Comparison of ENCODE assay signal across 30 mouse cellular contexts in the genomic region with DNA sequence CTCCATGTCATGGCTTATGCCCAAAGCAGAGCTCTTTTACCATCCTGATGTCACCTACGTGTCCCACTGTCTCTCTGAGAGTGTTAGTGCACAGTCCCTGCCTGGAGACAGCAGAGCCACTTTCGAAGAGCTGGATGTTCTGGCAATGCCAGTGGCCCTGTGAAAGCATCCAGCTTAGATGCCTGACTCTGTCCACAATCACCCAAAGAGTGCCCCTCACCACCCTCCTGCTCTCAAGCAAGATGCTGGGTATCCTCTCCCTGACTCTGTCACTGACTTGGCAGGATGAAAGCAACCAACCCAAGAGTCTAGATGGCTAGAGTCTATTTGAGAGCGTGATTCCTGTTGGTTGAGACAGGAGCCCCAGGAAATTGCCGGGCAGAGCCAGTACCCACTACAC. TPM values are rescaled to one million over a fixed set of nuclear protein-coding genes. Genes with fewer than 3 reads are reported as not detected.
A peak's percentile ranks its signal among the peaks of the same experiment; 100 is the strongest.
DNase-seq lines count a peak whose midpoint lies in the region; ATAC-seq and TF ChIP-seq lines count a peak whose summit lies in the region.
"Not testable (repeated sequence)": the region's sequence is repeated elsewhere in the genome, so short reads cannot be mapped to it uniquely, and the experiment has no call there.
"Had no signal": no experiment of that assay in that cellular context is flagged by ENCODE, and none has a peak within 500 bp of the region (broad histone marks: within the 10 kb centered on the region; RNA-seq: fewer than 3 reads in every experiment).

No protein-coding gene starts in this region.

- DNase-seq in embryonic facial prominence, embryonic 11.5 days (ENCODE audit: low spot score); hindbrain, postnatal 0 days (ENCODE audit: low spot score); midbrain, embryonic 14.5 days; stomach, postnatal 0 days (ENCODE audit: low spot score): not testable (repeated sequence)

- ATAC-seq in embryonic facial prominence, embryonic 11.5 days (replicated peaks; ENCODE audit: insufficient number of reproducible peaks, low FRiP score, low TSS enrichment, low read depth): 0 out of 2 replicates have a peak, but pooled peaks have one; percentile 2
- ATAC-seq in granulocyte monocyte progenitor cell, adult 5-6 weeks (replicated peaks; ENCODE audit: poor library complexity, severe bottlenecking): 0 out of 2 replicates have a peak, but pooled peaks have one; percentile 4
- ATAC-seq in heart, embryonic 12.5 days (ENCODE audit: insufficient number of reproducible peaks, low FRiP score): peak; percentile 40; the same call in 1 of the 2 replicates
- peak; percentile 24; the same call in 1 of the 2 replicates for ATAC-seq in hindbrain, embryonic 12.5 days (ENCODE audit: low FRiP score)
- ATAC-seq in hindbrain, postnatal 0 days: peak; percentile 3; the same call in 1 of the 2 replicates
- 0 out of 2 replicates have a peak, but pooled peaks have one; percentile 11 for ATAC-seq in liver, embryonic 12.5 days
- peak; percentile 21; the same call in 1 of the 2 replicates for ATAC-seq in midbrain, embryonic 14.5 days (ENCODE audit: low FRiP score, low TSS enrichment)
- peak; percentile 24; the same call in 1 of the 2 replicates for ATAC-seq in stomach, postnatal 0 days (ENCODE audit: low FRiP score, low TSS enrichment)

- not testable (repeated sequence) for TF ChIP-seq EP300 in stomach, postnatal 0 days (optimal IDR thresholded peaks at IDR 0.05)

- 76% methylated on average over 3 of the region's 4 CpGs for WGBS in embryonic facial prominence, embryonic 11.5 days
- 69% methylated on average over 4 of the region's 4 CpGs for WGBS in heart, embryonic 12.5 days
- WGBS in hindbrain, embryonic 12.5 days: 85% methylated on average over 4 of the region's 4 CpGs
- WGBS in hindbrain, postnatal 0 days: 65% methylated on average over 3 of the region's 4 CpGs
- WGBS in liver, embryonic 12.5 days (ENCODE audit: insufficient replicate concordance): 65% methylated on average over 4 of the region's 4 CpGs
- 70% methylated on average over 3 of the region's 4 CpGs for WGBS in midbrain, embryonic 14.5 days
- 70% methylated on average over 3 of the region's 4 CpGs for WGBS in stomach, postnatal 0 days

- not testable (repeated sequence) for H3K9ac ChIP-seq in embryonic facial prominence, embryonic 11.5 days (replicated peaks; ENCODE audit: low read length); heart, embryonic 12.5 days; hindbrain, embryonic 12.5 days; hindbrain, postnatal 0 days (replicated peaks; ENCODE audit: low read length); liver, embryonic 12.5 days; midbrain, embryonic 14.5 days (replicated peaks; ENCODE audit: low read length); stomach, postnatal 0 days (ENCODE audit: low read length)

- TF ChIP-seq CTCF in hindbrain, postnatal 0 days (IDR thresholded peaks at IDR 0.05; ENCODE audit: low read depth); stomach, postnatal 0 days (IDR thresholded peaks at IDR 0.05; ENCODE audit: low read depth): not testable (repeated sequence)

- H3K36me3 ChIP-seq in embryonic facial prominence, embryonic 11.5 days (replicated peaks; ENCODE audit: control insufficient read depth, insufficient read depth, low read depth, low read length); heart, embryonic 12.5 days; hindbrain, embryonic 12.5 days; hindbrain, postnatal 0 days (ENCODE audit: insufficient read depth, low read length); liver, embryonic 12.5 days; midbrain, embryonic 14.5 days (ENCODE audit: control insufficient read depth, insufficient read depth, low read length); stomach, postnatal 0 days (ENCODE audit: control insufficient read depth, insufficient read depth, low read length): not testable (repeated sequence)

- not testable (repeated sequence) for H3K27me3 ChIP-seq in embryonic facial prominence, embryonic 11.5 days (ENCODE audit: control insufficient read depth, insufficient read depth, low read length); heart, embryonic 12.5 days (replicated peaks); hindbrain, embryonic 12.5 days; hindbrain, postnatal 0 days (ENCODE audit: insufficient read depth, low read length); liver, embryonic 12.5 days (replicated peaks); midbrain, embryonic 14.5 days (ENCODE audit: control insufficient read depth, insufficient read depth, low read length); stomach, postnatal 0 days (ENCODE audit: control insufficient read depth, insufficient read depth, low read length)

- H3K27ac ChIP-seq in embryonic facial prominence, embryonic 11.5 days (replicated peaks; ENCODE audit: low read depth, low read length); heart, embryonic 12.5 days (ENCODE audit: poor library complexity, severe bottlenecking); hindbrain, embryonic 12.5 days; hindbrain, postnatal 0 days; liver, embryonic 12.5 days; midbrain, embryonic 14.5 days (replicated peaks; ENCODE audit: low read depth, low read length); stomach, postnatal 0 days (replicated peaks): not testable (repeated sequence)

- not testable (repeated sequence) for H3K4me3 ChIP-seq in embryonic facial prominence, embryonic 11.5 days (ENCODE audit: low read depth, low read length); heart, embryonic 12.5 days; hindbrain, embryonic 12.5 days; hindbrain, postnatal 0 days (ENCODE audit: low read length); liver, embryonic 12.5 days; midbrain, embryonic 14.5 days (replicated peaks; ENCODE audit: low read depth, low read length); stomach, postnatal 0 days (ENCODE audit: low read depth, low read length)

- not testable (repeated sequence) for H3K4me2 ChIP-seq in embryonic facial prominence, embryonic 11.5 days (ENCODE audit: low read depth, low read length); heart, embryonic 12.5 days; hindbrain, embryonic 12.5 days (replicated peaks); hindbrain, postnatal 0 days (ENCODE audit: low read depth, low read length); liver, embryonic 12.5 days; midbrain, embryonic 14.5 days (ENCODE audit: low read length); stomach, postnatal 0 days (replicated peaks; ENCODE audit: low read depth)

- H3K4me1 ChIP-seq in embryonic facial prominence, embryonic 11.5 days (ENCODE audit: control insufficient read depth, insufficient read depth, low read length); heart, embryonic 12.5 days (replicated peaks); hindbrain, embryonic 12.5 days; hindbrain, postnatal 0 days (ENCODE audit: insufficient read depth, low read length); liver, embryonic 12.5 days; midbrain, embryonic 14.5 days (ENCODE audit: control insufficient read depth, insufficient read depth, low read length); stomach, postnatal 0 days (replicated peaks; ENCODE audit: control insufficient read depth, insufficient read depth): not testable (repeated sequence)

- not testable (repeated sequence) for H3K9me3 ChIP-seq in embryonic facial prominence, embryonic 11.5 days (replicated peaks; ENCODE audit: control insufficient read depth, low read length); hindbrain, postnatal 0 days (ENCODE audit: low read length); stomach, postnatal 0 days (ENCODE audit: control insufficient read depth, low read length)
- H3K9me3 ChIP-seq in heart, embryonic 12.5 days (replicated peaks): peaks cover 57% of the 10 kb centered on the region
- H3K9me3 ChIP-seq in hindbrain, embryonic 12.5 days (replicated peaks): peaks cover 59% of the 10 kb centered on the region
- H3K9me3 ChIP-seq in liver, embryonic 12.5 days (replicated peaks): peaks cover 48% of the 10 kb centered on the region
- H3K9me3 ChIP-seq in midbrain, embryonic 14.5 days (ENCODE audit: control insufficient read depth, low read length): peaks cover 27% of the 10 kb centered on the region

RNA-seq across cellular contexts. Expression of gene Tcp10c, which starts 23.2 kb away (rescaled TPM):
- not detected in 2 replicates for polyA plus RNA-seq in embryonic facial prominence, embryonic 11.5 days (2014; fragmentation: Nextera tagmentation; extraction: Ambion mirVana)
- not detected in 2 replicates for total RNA-seq in granulocyte monocyte progenitor cell, adult 5-6 weeks (2014; fragmentation: Nextera tagmentation)
- total RNA-seq in granulocyte monocyte progenitor cell, adult 5-6 weeks (2017): not detected in 2 replicates
- polyA plus RNA-seq in heart, embryonic 12.5 days (2016; fragmentation: Nextera tagmentation; extraction: Ambion mirVana): not detected in 2 replicates
- not detected in 2 replicates for polyA plus RNA-seq in hindbrain, embryonic 12.5 days (2016; fragmentation: Nextera tagmentation; extraction: Ambion mirVana)
- total RNA-seq in hindbrain, postnatal 0 days (2014; rRNA removed): not detected in 2 replicates
- polyA plus RNA-seq in hindbrain, postnatal 0 days (2015; fragmentation: Nextera tagmentation; extraction: Ambion mirVana): not detected in 2 replicates
- not detected in 2 replicates for polyA plus RNA-seq in liver, embryonic 12.5 days (2016; fragmentation: Nextera tagmentation; extraction: Ambion mirVana)
- polyA plus RNA-seq in midbrain, embryonic 14.5 days (2014; fragmentation: Nextera tagmentation; extraction: Ambion mirVana): not detected in 2 replicates
- not detected in 2 replicates for polyA plus RNA-seq in stomach, postnatal 0 days (2015; fragmentation: Nextera tagmentation; extraction: Ambion mirVana)
- total RNA-seq: adrenal gland, adult 18-20 months; adrenal gland, postnatal 10 days; adrenal gland, postnatal 36 days; CH12.LX; common myeloid progenitor, adult 5-6 weeks; forebrain, postnatal 0 days; G1E; gastrocnemius, adult 2 months; gastrocnemius, postnatal 14 days; gastrocnemius, postnatal 4 days; heart, adult 2 months; heart, postnatal 25 days; hematopoietic stem cell, adult 5-6 weeks had no signal
- polyA plus RNA-seq: cerebellum, adult 2 months; embryonic facial prominence, embryonic 13.5 days; forebrain, embryonic 11.5 days; forebrain, embryonic 14.5 days; forebrain, postnatal 0 days; frontal cortex, adult 2 months; G1E; heart, embryonic 11.5 days; heart, embryonic 16.5 days; hindbrain, embryonic 13.5 days; intestine, embryonic 16.5 days had no signal
